Mouse (Mus musculus): ENCODE data around the gene Fam24b. TPM values are rescaled to one million over a fixed set of nuclear protein-coding genes. Genes with fewer than 3 reads are reported as not detected.

Gene Fam24b
- not detected for total RNA-seq (2021)
- long read RNA-seq, experiment 1, result 0 reads
- long read RNA-seq, experiment 2, result 0 reads

DNA sequence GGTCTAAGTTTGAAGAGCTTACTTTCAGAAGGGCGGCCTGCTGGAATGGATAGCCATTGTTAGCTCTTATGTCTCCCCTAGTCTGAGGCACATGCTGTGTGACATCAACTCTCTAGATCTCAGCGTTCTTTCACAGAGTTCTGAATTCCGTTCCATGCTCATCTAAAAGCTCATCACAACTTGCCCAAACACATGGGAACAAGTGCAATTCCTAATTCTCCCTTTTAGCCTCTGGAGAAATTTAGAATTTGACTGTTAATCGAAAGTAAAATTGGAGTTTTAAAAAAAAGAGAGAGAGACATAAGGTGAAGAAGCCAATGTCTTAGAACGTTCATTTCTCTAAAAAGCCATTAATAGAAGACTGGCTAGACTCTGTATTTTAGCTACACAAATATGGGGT lies at the start of gene Fam24b:
Gene Fam24b (minus strand): TSS at position 101 of the 400 bp plus-strand sequence.
- DNase-seq (ENCODE audit: low spot score in 2 of 2), result no peak

DNA sequence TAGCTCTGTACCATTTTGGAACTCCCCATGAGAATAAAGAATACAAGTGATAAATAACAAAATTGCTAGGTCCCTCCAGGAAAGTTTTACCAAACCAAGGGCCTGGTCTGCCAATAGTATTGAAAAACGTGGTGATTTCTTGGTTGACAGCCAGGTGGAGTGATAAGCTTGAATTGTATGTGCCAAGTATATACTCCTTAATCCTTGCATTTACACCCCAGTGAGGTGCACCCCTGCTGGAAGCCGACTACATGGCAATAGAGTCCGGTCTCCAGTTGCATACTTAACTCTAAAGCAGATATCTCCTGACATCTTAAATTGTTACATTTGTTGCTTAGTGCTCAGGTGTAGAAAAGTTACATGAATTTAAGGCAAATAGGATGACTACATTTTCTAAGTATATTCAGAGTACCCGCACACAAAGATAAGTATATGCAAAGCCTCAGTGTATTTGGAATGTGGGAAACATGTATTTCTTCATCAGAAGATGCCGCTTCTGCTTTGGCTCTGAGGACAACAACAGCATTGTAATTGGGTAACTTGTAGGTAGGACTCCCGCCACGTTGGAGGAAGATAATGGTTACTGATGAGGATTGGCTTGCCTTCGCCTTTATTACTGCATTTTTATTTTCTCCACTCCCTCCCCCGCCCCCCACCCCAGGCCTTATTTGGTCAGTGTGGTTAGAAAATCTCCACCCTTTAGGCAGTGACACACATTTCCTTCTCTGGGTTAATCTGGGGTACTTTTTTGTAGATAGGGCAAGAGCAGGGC lies 42.8 kb upstream of the Fam24b start:
- DNase-seq (ENCODE audit: low spot score in 2 of 2), result no peak

DNA sequence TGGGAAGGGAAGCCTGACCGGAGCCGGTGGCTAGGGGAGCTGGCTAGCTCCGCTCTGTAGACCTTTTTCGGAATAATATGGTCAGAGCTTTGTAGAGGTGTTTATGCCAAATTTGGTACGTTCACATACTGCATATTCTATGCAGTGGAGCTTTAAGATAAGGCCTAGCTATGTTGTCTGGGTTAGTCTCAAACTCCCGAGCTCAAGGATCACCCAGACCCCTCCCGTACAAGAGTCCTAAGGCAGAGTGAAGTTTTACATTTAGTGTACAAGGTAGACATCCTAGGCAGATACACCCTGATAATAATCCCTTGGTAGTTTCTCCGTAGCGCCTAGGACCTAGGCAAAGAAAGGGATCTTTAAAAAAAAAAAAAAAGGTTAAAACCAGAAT lies 42.1 kb upstream of the Fam24b start:
- no peak for DNase-seq (ENCODE audit: low spot score in 2 of 2)

DNA sequence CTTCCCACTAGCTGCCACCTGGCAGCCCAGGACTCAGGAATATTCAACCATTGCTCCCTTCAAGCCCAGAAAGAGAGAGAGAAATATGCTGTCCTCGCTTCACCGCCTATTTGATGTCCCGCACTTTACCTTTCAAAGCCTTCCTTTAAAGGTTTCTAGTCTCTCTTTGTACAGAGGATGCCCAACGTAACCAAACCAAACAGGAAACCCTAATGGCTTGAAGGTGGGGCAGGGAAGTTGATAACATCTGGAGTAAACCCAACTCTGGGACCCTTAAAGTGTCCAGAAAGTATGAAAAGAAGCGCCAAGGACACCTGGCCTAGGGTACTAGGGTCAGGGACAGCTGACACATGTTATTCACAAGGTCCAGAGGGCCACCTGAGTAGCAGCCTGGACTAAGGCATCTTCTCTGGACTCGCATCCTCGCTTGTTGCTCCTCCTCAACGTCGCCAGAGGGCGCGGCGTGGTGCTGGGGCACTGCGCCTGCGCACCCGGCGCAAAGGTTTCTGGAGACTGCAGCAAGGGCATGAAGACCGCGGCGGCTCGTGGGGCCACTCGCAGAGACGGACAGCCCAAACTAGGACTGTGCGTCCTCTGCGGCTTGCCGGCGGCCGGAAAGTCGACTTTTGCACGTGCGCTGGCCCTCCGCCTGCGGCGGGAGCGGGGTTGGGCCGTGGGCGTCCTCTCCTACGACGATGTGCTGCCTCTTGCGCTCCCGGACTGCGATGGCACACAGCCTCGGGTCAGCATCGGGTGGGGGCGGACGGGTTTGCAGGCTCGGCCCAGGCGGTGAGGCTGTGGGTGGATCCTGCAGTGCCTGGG lies 41.5 kb upstream of the Fam24b start, which contains the start of gene Pstk:
Gene Pstk (plus strand): TSS at position 494 of the 822 bp plus-strand sequence.
- peak; percentile 89 to 90 for DNase-seq (ENCODE audit: low spot score in 2 of 2)

DNA sequence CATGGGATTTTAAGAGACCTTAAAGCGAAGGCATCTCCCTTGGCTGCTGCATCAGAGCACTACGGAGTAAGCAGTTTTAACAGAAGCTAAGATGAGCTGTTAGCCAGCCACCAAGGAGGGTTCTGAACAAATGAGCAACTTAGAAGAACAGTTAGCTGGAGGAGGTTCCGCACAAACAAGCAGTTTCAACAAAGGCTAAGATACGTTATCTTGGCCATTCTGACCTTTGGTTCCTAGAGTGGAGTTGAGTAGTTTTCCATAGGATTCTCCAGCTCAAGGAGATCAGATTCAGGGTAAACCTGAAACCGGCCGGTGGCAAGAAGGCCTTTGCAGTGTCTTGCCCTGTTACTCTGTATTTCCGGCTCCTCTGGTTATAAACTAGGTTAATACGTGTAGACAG lies 34.8 kb upstream of the Fam24b start:
- DNase-seq (ENCODE audit: low spot score in 2 of 2), result no peak

DNA sequence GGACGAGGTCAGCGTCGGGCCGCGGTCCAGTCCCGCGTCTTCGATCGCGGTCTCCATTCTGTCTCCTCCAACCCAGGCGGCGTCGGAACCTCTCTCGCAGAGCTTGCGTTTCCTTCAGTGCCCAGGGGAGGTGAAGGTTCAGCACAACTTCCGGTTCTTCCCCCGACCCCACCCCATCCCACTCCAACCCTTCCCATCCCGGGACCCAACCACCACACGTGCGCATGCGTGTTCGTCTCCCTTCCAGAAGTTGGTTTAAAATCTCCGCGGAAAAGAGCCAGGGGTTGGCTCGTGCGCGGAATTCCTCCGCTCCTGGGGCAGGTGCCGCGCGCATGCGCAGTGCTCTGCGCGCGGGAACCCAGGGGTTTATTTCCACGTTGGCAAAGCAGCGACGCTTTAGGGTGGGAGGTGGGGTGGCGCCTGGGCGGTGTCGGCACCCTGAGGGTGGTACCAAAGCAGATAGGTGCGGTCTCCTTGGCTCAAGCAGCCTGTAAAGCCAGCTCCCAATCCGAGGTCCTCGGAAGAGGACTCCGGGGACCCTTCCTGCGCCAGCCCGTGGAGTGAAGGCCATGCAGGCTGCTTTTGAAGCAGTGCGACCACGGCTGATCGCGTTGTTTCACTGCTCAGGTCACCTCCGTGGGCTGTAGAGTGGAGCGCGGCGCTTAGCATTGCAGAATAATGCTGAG lies 33.4 kb upstream of the Fam24b start, which contains the start of gene 2310057M21Rik:
Gene 2310057M21Rik (minus strand): TSS at position 145 of the 686 bp plus-strand sequence.
- peak; percentile 85 to 96 for DNase-seq (ENCODE audit: low spot score in 2 of 2)

DNA sequence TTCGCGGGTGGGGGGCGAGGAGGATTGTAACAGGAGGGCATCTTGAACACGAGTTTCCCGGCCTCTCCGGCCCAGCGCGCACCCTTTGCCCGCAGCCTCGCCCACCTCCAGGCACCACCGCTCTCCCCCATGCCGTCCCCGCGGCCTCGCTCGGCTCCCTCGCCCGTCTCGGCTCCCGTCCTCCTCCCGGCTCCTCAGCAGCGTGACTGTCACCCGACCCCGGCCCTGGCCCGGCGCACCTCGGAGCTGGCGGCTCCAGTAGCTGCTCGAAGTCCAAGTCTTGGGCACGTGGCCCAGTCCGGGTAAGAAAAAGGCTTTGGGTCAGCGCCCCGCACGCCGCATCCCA lies 32.9 kb upstream of the Fam24b start:
- no peak for DNase-seq (ENCODE audit: low spot score in 2 of 2)

DNA sequence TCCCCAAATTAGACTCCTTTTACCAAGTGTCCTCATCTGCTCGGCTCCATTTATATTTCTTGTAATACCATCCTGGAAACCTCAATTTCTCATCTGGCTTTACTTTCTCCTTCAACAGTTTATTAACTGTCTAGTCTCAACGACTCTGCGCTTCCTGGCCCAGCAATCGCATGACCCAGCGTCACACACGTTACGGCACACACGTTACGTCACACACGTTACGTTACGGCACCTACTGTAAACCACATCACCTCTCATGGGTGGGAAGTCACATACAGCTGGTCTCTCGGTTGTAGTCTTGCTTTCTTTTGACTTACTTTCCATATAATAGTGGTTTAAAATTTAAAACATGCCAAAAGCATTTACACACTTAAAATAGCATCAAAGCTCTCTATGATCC lies 26.8 kb upstream of the Fam24b start:
- DNase-seq (ENCODE audit: low spot score in 2 of 2), result no peak

DNA sequence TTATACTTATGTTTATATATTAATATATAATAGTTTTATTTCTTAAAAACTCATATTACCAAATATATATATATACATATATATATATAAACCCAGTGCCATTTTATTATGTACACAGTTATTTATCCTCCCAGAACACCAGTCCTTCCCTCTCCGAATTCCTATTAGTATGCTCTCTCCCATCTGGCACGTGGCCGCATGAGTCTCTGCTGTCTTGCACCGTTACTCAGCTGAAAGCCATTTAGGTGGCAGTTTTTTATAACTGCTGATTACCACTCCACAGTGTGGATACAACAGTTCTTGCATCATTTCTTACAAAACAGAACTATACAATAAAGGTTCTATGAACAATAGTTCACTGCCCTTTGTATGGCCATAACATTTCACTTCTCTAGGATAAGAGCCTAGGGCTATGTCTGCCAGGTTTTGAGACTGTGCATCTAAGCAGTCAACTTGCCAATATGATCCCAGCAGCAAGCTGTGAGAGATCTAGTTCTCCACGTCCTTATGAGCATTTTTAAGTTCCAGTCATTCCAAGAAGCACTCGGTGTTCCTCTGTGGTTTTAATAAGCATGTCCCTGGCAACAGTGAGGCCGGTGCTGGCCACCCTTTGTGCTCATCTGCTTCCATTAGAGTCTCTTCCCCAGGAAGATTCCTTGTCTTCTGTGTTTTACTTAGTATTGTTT lies 16.7 kb upstream of the Fam24b start:
- DNase-seq (ENCODE audit: low spot score in 2 of 2), result peak; percentile 3 to 5

DNA sequence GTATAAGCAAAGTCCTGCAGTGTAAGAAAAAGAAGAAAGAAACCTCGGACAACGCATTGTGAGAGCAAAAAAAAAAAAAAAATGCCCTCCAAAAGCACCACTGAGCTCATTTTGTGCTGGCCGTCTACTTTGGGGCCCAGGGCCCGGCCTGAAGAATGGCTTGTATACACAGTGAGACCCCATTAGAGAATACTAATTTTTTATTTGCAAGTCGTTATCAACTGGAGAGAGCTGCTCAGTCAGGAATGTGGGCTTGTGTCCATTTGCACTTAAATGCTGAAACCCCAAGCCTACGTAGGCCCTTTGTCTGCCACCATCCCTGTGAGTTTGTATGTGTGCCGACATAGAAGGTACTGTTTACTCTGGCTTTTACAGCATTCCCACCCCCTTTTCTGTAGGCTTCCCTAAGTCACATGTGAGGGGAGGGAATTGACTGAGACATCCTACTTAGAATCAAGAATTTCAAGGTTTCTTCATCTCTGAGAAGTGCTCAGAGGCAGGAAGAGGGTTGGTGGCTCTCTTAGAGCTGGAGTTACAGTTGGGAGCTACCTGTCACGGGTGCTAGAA lies 8.3 kb upstream of the Fam24b start:
- no peak for DNase-seq (ENCODE audit: low spot score in 2 of 2)

DNA sequence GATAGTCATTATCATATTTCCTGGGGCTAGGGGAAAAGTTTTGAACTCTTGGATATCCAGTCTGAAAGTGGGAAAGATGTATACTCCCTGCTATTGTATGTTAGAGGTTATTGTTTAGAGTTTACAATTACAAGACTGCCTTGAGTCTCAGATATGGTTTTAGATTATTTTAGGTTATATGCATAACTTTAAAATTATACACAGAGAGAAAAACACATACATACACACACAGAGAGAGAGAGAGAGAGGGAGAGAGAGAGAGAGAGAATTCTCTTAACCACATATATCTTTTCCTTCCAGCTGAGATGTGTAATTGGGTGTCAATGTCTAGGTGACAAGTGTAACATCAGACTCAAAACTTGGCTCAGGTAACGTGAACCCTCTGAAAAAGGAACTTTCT lies 4.2 kb upstream of the Fam24b start, which contains the start of gene Fam24a:
Gene Fam24a (plus strand): TSS at position 301 of the 400 bp plus-strand sequence.
- DNase-seq (ENCODE audit: low spot score in 2 of 2), result no peak

DNA sequence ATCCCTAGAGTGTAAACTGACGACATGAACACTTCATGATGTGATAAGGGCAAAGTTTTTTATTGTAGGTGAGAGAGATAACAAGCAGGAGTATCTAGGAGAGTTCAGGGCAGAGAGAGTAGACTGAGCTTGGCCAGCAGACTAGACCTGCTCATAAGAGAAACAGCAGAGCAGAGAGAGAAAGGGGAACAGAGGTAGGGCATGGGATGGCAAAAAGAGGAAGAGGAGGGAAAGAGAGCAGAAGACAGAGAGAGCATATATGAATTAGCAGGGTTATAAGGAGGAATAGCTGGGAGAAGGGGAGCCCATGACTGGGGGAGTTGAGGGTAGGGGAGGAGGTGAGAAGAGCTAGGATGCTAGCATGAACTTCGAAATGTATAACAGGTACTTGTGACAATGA lies 2.4 kb upstream of the Fam24b start:
- DNase-seq (ENCODE audit: low spot score in 2 of 2), result no peak

DNA sequence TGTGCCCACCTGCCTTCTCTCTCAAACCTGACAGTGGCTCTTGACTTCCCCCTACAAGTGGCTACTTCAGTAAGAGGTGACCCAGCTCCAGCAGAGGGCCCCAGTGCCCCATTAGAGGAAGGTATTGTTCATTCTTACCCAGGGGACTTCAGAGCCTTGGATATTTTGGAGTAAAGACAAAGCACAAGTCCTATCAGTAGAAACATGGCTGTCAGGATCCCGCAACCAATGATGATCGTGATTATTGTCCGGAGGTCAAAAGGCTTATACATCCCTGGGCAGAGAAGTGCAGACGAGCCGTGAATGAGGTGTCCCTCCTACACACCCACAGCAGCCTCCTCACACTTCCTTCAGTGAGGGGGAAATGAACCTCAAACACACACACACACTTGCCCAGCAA lies 2.3 kb downstream of the Fam24b start:
- no peak for DNase-seq (ENCODE audit: low spot score in 2 of 2)

DNA sequence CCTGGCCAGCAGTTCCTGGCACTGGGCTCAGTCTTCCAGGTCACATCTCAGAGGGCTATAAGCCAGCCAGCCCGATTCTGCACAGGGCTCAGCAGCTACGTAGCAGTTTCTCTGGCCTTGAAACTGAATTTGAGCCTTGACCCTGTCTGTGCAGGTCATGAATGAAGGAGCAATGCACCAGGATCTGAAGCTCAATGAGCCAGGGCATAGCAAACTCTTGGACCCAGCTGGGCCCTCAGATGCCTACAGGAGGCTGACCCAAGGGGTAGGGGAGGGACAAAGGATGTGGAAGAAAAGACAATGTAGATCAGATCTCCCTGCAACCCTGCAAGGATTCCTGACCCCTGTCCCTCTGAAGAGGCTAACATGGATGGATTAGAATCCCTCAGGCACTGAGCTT lies 7.1 kb downstream of the Fam24b start, which contains the start of gene Cuzd1:
Gene Cuzd1 (minus strand): TSS at position 101 of the 400 bp plus-strand sequence.
- DNase-seq (ENCODE audit: low spot score in 2 of 2), result no peak

DNA sequence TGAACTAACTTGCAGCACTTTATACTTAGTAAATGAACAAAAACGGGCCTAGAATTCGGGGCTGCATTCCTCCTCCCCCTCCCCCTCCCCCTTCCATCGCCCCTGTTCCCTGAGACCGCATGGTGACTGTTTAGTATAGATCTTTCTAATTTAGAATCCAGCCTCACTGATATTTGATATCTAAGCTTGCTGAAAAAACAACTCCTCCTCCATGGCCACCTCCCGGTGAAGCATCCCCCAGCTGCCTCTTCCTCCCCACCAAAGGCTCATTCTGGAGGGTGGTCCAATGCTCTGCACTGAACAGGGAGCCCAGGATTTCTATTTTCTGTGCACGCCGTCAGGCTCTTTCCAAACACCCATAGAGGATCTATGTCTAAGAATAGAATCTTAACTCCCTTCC lies 11.0 kb downstream of the Fam24b start:
- no peak for DNase-seq (ENCODE audit: low spot score in 2 of 2)

DNA sequence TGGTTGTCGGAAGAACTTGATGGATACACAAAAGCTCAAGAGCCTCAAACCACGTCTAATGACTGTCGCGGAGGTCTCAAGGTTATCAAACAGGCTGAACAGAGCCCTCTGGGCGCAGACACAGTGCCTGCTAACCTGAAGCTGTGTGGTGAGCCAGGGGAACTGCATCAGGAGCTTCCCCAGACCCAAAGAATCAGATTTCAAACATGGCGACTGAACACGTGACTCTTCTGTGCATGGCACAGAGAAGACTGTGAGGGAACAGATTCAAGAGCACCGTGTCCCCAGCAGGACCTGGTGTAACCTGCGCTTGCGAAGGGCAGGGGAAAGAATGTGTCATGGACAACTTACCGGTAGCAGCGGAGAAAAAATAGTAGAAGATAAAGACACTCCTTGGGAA lies 11.7 kb downstream of the Fam24b start:
- no peak for DNase-seq (ENCODE audit: low spot score in 2 of 2)

DNA sequence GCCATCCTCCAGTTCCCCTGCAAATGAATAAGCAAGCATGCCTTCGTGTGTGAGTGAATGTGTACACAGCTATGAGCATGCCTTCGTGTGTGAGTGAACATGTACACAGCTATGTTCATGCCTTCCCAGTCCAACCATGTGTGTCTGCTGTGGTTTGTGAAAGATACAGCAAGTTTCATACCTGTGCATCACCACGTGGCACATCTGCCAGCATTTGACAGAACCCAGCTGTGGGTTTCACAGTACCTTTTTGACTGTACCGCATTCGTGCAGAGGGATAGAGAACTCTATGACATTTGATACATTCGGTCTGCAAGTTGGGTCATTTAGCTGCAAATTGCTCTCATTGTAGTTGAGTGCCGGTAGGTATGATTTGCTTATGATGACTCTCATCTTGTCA lies 14.8 kb downstream of the Fam24b start:
- no peak for DNase-seq (ENCODE audit: low spot score in 2 of 2)

DNA sequence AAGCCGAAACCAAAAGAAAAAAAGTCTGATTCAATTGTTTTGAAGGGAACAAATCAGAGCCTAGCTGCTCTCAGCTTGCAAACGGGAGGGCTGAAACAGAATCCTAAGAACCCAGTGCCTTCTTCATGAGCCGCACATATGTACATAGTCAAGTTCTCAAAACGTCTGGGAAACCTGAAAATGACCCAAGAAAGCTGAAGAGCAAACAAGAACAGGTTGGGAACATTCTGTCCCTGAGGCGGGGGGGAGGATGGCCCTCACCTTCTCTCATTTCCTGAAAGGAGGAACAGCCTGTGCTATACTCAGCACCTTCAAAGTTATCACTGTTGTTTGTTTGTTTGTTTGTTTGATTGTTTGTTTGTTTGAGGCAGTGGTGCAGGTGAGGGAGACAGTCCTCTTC lies 22.6 kb downstream of the Fam24b start:
- no peak for DNase-seq (ENCODE audit: low spot score in 2 of 2)

DNA sequence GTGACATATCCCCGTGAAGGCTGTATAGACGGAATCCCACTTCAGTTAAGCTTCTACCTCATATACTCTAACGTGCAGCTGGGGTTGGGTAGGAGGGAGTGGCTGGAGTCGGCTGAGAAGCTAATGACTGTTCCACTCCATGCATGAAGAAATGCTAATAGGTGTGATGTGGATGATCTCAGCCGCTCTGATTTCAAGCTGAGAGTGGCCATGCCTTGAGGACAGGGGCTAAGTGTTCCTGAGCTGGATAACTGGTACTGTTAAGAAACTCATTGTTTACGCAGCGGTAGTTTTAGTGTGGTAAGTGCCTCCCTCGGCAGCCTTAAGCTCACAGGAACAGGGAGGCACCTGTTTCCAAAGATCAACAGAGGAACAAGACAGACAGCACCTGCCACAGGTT lies 26.0 kb downstream of the Fam24b start:
- DNase-seq (ENCODE audit: low spot score in 2 of 2), result no peak

DNA sequence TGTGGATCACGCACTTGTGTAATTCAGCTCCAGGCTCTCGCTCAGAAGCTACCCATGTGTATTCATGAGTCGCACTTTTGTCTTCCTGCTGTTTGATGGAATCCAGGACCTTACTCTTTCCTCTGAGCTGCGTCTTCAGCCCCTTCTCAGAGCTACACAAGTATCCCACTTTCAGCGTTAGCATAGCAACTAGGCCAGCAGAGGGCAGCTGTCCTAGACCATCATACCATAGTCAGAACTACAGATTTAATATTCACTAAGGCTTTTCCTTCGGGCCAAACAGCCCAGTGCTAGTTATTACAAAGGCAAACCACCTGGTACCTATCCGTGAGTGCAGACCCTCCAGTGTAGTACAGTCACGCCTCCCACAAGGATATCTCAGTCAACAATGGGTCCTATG lies 32.2 kb downstream of the Fam24b start:
- DNase-seq (ENCODE audit: low spot score in 2 of 2), result no peak
